Mouse (Mus musculus): Measurements from ENCODE around the gene Slc1a7.

Slc1a7 gene

GRCm38 (mm10) chr4:108051687-108052274 lies 83.6 kb downstream of the Slc1a7 start:
- DNase-seq (ENCODE audit: low spot score), result no peak

- DNase-seq (ENCODE audit: low spot score), result no peak
Observed at GRCm38 (mm10) chr4:108052673-108053072, 84.5 kb downstream of the Slc1a7 start.

GRCm38 (mm10) chr4:108055873-108056272 lies 87.7 kb downstream of the Slc1a7 start:
- DNase-seq (ENCODE audit: low spot score), result no peak

GRCm38 (mm10) chr4:108057247-108057646 lies 89.1 kb downstream of the Slc1a7 start:
- no peak for DNase-seq (ENCODE audit: low spot score)

- DNase-seq (ENCODE audit: low spot score), result no peak
Observed at GRCm38 (mm10) chr4:108058166-108058565, 90.0 kb downstream of the Slc1a7 start.

GRCm38 (mm10) chr4:108059601-108060379 lies 91.7 kb downstream of the Slc1a7 start:
- DNase-seq (ENCODE audit: low spot score), result no peak

- no peak for DNase-seq (ENCODE audit: low spot score)
Observed at GRCm38 (mm10) chr4:108060774-108061173, 92.6 kb downstream of the Slc1a7 start.

GRCm38 (mm10) chr4:108062524-108062923 lies 94.4 kb downstream of the Slc1a7 start:
- no peak for DNase-seq (ENCODE audit: low spot score)

All from urinary bladder, postnatal 25 days (tissue).